Mouse (Mus musculus) heart, embryonic 10.5 days (tissue): Measurements from ENCODE around the gene Cbx7. TPM values are rescaled to one million over a fixed set of nuclear protein-coding genes. Genes with fewer than 3 reads are reported as not detected.

Source experiments
- DNase-seq: peaks from one replicate; pipeline ENCODE4 v3.0.0-alpha.2; 2017; ENCODE audit warnings: low spot score
- H3K27ac ChIP-seq: fragments of 300-500 bp; sonication (generic); 2 replicates; pipeline ENCODE4 v1.5.1; 2016; ENCODE audit warnings: mild to moderate bottlenecking
- H3K27me3 ChIP-seq: fragments of 300-500 bp; sonication (generic); 2 replicates; pipeline ENCODE4 v1.6.1; 2016; ENCODE audit warnings: mild to moderate bottlenecking; ENCODE audit not compliant: poor library complexity, insufficient read depth, severe bottlenecking
- H3K36me3 ChIP-seq: fragments of 300-500 bp; sonication (generic); 2 replicates; pipeline ENCODE4 v1.6.1; 2016; ENCODE audit warnings: mild to moderate bottlenecking, moderate library complexity
- H3K4me1 ChIP-seq: fragments of 300-500 bp; sonication (generic); 2 replicates; pipeline ENCODE4 v1.6.1; 2016; ENCODE audit warnings: mild to moderate bottlenecking
- H3K4me3 ChIP-seq: fragments of 300-500 bp; sonication (generic); 2 replicates; pipeline ENCODE4 v1.5.1; 2016; ENCODE audit warnings: mild to moderate bottlenecking, moderate library complexity
- H3K9me3 ChIP-seq: fragments of 300-500 bp; sonication (generic); 2 replicates; pipeline ENCODE4 v1.6.1; 2016; ENCODE audit warnings: mild to moderate bottlenecking, moderate library complexity
- WGBS: fragments of 180-500 bp; shearing (Covaris S2); methylation state at CpG from one replicate; pipeline ENCODE4 v1.1.7; 2016; 5-methylcytosine and 5-hydroxymethylcytosine counted together
- polyA plus RNA-seq: library from polyadenylated mRNA; unstranded; fragments of >200 nt; fragmentation: Nextera tagmentation; extraction: Ambion mirVana; gene quantifications from 2 replicates; pipeline ENCODE4 v1.2.1, GENCODE M21; 2016

The Cbx7 gene
- polyA plus RNA-seq, 1 experiment from 2014 or later = 0.82 TPM

DNA sequence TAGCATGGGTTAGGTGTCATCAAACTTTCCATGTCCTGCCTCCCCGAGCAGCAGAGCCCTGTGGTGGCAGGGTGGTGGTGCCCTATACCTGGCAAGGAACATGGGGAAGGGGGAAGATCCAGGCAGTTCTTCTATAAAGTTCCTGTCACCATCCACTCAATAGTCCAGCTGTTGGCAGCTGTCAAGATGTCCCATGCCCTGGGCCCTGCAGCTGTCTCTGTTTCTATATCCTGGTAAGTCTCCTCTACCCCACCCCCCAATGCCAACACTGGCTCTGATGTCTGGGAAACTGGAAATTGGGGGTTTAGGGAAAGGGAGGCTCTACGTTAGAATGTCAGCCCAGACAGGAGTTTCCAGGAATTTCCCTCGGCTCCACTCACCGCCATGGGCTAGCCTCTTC is 23.6 kb upstream of the Cbx7 start:
- no peak overlapping the region for H3K27ac ChIP-seq
- no peaks in the 10 kb centered on the region for H3K36me3 ChIP-seq
- no peaks in the 10 kb centered on the region for H3K9me3 ChIP-seq
- no peak for DNase-seq
- H3K4me1 ChIP-seq = peaks cover 9% of the 10 kb centered on the region; the same call in 1 of the 2 replicates
- 76% methylated on average over 4 of the region's 4 CpGs for WGBS
- peaks cover 23% of the 10 kb centered on the region for H3K27me3 ChIP-seq
- H3K4me3 ChIP-seq = no peak overlapping the region

GRCm38 (mm10) chr15:79986182-79986581 is 15.3 kb upstream of the Cbx7 start:
- Histone ChIP-seq H3K4me3 (no peak overlapping the region), H3K4me1 (peaks cover 18% of the 10 kb centered on the region), H3K9me3 (no peaks in the 10 kb centered on the region), H3K27ac (no peak overlapping the region), H3K27me3 (peaks cover 18% of the 10 kb centered on the region), H3K36me3 (no peaks in the 10 kb centered on the region)
- no peak for DNase-seq
- WGBS = 71% methylated on average over 8 of the region's 8 CpGs

DNA sequence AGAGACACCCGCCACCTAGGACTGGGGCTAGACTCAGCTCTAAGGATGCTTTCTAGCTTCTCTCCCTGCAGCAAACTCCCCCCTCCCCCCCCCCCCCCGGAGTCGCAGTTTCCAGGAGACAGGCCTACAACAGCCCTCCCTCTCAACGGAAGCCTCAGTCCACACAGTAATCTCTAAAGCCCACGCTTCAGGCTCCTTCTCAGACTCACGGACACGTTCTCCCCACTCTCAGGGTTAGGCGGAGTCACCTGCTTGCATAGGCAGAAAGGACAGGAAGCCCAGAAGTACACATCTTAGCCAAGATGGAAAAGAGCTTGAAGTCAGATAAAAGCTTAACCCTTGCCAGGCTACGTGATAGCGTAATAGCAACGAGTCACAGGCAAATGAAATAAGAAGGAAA is 14.6 kb upstream of the Cbx7 start:
- Histone ChIP-seq H3K27ac (no peak overlapping the region), H3K4me1 (peaks cover 23% of the 10 kb centered on the region), H3K4me3 (no peak overlapping the region), H3K9me3 (no peaks in the 10 kb centered on the region), H3K27me3 (peaks cover 19% of the 10 kb centered on the region), H3K36me3 (no peaks in the 10 kb centered on the region)
- DNase-seq = no peak
- 49% methylated on average over 11 of the region's 11 CpGs for WGBS

DNA sequence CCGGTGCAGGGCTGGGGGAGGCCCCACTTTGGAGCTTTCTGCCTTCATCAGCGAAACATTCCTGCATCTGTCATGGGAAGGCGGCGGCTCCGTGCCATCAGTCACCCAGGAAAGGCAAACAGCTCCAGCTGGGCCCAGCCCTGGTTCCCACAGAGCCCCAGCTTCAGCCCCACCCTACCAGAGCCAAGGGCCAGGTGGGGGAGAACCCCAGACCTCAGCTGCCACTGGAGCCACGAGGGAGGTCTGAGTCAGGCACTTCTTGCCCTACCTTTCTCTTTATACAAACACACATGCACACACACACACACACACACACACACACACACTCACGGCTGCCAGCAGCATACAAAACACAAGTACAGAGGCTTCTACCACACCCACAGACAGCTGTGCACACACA is 13.2 kb upstream of the Cbx7 start:
- Histone ChIP-seq H3K4me3 (no peak overlapping the region), H3K27me3 (peaks cover 17% of the 10 kb centered on the region), H3K9me3 (no peaks in the 10 kb centered on the region), H3K36me3 (no peaks in the 10 kb centered on the region), H3K4me1 (peaks cover 23% of the 10 kb centered on the region), H3K27ac (peak overlapping the region; percentile 42; the same call in 1 of the 2 replicates)
- no peak for DNase-seq
- WGBS = 44% methylated on average over 7 of the region's 7 CpGs

DNA sequence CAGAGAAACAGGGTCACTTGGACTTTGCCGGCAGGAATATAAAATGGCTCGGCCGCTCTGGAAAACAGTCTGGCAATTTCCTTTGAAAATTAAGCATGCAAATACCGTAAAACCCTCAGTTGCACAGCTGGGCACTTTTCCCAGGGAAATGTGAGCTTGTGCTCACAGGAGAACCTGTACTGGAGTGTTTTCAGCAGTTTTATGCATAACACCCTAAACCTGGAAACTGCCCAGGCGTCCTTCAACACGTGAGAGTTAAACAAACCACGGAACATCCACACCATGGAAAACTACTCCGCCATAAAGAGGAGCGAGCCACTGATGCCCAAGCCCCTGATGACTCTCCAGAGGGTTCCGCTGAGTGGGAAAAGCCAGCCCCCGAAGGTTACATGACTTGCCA is 9.8 kb upstream of the Cbx7 start:
- no peak overlapping the region for H3K27ac ChIP-seq
- H3K4me1 ChIP-seq = peaks cover 20% of the 10 kb centered on the region
- H3K36me3 ChIP-seq = no peaks in the 10 kb centered on the region
- H3K9me3 ChIP-seq = no peaks in the 10 kb centered on the region
- no peak overlapping the region for H3K4me3 ChIP-seq
- H3K27me3 ChIP-seq = peaks cover 17% of the 10 kb centered on the region
- DNase-seq = no peak
- WGBS = 69% methylated on average over 11 of the region's 11 CpGs

DNA sequence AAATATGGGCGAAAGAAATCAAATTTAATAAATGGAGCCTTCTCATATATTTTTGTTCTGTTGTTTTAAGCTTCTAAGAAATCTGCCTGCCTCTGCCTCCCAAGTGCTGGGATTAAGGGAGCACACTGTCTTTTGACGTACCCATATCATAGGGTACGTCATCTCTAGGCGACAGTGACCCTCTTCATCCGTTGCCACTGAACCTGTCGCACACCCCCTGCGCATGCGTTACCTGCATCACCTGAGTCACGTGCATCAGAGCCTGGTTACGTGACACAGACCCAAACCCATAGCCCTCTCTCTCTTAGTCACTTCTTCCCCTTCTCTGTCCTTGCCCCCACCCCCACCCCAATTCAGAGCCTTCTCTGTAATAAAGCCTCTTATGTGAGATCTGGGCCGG is 1.3 kb upstream of the Cbx7 start:
- no peak for DNase-seq
- Histone ChIP-seq H3K36me3 (no peaks in the 10 kb centered on the region), H3K4me1 (no peaks in the 10 kb centered on the region), H3K4me3 (no peak overlapping the region), H3K27ac (no peak overlapping the region), H3K27me3 (no peaks in the 10 kb centered on the region), H3K9me3 (no peaks in the 10 kb centered on the region)
- WGBS = 91% methylated on average over 11 of the region's 11 CpGs

DNA sequence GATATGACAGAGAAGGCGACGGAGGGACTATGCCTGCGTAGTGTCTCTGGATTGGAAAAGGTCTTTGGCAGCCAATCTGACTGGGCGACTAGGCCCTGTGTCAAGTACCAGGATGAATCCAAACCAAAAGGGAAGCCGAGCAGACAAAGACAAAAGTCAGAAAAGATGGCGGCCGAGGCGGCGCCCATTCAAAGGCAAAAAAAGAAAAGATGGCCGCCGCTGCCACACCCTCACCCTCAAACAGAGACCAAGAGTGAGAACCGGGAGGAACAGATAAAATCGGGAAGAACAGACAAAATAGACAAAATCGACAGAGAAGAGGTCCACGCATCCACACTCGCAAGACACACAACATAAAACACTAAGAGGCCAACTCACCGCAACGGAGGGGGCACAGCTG is 428 bp downstream of the Cbx7 start:
- H3K4me3 ChIP-seq = no peak overlapping the region
- H3K27ac ChIP-seq = no peak overlapping the region
- no peaks in the 10 kb centered on the region for H3K9me3 ChIP-seq
- 92% methylated on average over 18 of the region's 18 CpGs for WGBS
- H3K4me1 ChIP-seq = no peaks in the 10 kb centered on the region
- H3K36me3 ChIP-seq = no peaks in the 10 kb centered on the region
- DNase-seq = no peak
- H3K27me3 ChIP-seq = no peaks in the 10 kb centered on the region

GRCm38 (mm10) chr15:79967346-79967745 is 3.6 kb downstream of the Cbx7 start:
- no peak overlapping the region for H3K4me3 ChIP-seq
- no peaks in the 10 kb centered on the region for H3K9me3 ChIP-seq
- H3K27ac ChIP-seq = no peak overlapping the region
- H3K36me3 ChIP-seq = no peaks in the 10 kb centered on the region
- H3K27me3 ChIP-seq = no peaks in the 10 kb centered on the region
- DNase-seq = no peak
- 79% methylated on average over 6 of the region's 6 CpGs for WGBS
- H3K4me1 ChIP-seq = no peaks in the 10 kb centered on the region

- no peaks in the 10 kb centered on the region for H3K36me3 ChIP-seq
- H3K27ac ChIP-seq = no peak overlapping the region
- DNase-seq = no peak
- H3K9me3 ChIP-seq = no peaks in the 10 kb centered on the region
- H3K27me3 ChIP-seq = no peaks in the 10 kb centered on the region
- H3K4me1 ChIP-seq = peaks cover 7% of the 10 kb centered on the region; the same call in 1 of the 2 replicates
- WGBS = 87% methylated on average over 7 of the region's 7 CpGs
- H3K4me3 ChIP-seq = no peak overlapping the region
Measured at GRCm38 (mm10) chr15:79964376-79964775, 6.5 kb downstream of the Cbx7 start.

DNA sequence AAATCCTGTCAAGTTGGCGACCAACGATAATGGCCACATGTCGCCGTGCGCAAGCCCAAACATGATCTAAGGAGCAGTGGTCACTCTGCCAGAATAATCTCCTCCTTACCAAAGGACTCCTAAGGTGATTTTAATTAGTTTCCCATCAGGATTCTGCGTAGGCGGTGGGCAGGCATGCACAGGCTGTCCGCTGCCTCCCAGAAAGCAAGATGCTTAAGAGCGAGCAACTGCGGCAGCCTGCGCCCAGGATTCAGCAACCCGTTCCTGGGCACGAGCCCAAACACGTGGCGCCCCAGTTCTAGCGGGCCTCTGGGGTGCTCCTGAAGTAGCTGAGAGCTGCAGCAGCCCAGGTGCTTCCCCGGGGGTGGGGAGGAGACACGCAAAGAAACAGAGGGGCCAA is 8.3 kb downstream of the Cbx7 start:
- H3K36me3 ChIP-seq = no peaks in the 10 kb centered on the region
- H3K4me1 ChIP-seq = peaks cover 7% of the 10 kb centered on the region; the same call in 1 of the 2 replicates
- no peak overlapping the region for H3K4me3 ChIP-seq
- H3K27me3 ChIP-seq = peaks cover 2% of the 10 kb centered on the region; the same call in 1 of the 2 replicates
- H3K9me3 ChIP-seq = no peaks in the 10 kb centered on the region
- 87% methylated on average over 18 of the region's 18 CpGs for WGBS
- DNase-seq = no peak
- no peak overlapping the region for H3K27ac ChIP-seq

DNA sequence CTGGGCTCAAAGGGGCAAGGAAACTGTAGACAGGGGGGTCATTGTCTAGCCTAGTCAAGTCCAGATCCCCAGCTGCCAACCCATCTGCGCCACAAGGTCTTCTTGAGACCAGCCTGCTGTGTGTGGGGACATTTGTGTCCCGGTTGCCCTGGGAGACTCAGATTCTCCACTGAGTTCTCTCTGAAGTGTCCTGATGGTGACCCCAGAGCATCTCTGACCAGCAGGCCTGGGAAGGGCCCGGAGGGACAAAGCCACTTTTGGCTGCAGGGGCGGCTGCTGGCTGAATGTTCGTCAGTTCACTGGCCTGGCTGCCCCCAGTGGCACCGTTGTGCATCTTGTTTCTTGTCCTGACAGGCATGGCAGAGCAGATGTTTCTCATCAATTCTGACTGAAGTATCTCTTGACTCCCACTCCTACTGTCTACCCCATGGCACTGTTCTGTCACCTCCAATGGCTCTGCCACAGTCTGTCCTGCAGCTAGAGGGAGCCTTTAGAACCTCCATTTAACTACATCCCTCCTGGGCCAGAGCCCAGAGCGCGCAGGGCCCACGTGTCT is 9.5 kb downstream of the Cbx7 start:
- 55% methylated on average over 9 of the region's 9 CpGs for WGBS
- DNase-seq = no peak

GRCm38 (mm10) chr15:79958418-79958817 is 12.5 kb downstream of the Cbx7 start:
- no peaks in the 10 kb centered on the region for H3K36me3 ChIP-seq
- H3K27ac ChIP-seq = no peak overlapping the region
- 43% methylated on average over 3 of the region's 3 CpGs for WGBS
- H3K4me1 ChIP-seq = peaks cover 14% of the 10 kb centered on the region
- no peak overlapping the region for H3K4me3 ChIP-seq
- peaks cover 11% of the 10 kb centered on the region for H3K27me3 ChIP-seq
- no peaks in the 10 kb centered on the region for H3K9me3 ChIP-seq
- DNase-seq = no peak

More for the DNA sequence above, 9.5 kb downstream of the Cbx7 start:
- Histone ChIP-seq H3K27me3 (peaks cover 11% of the 10 kb centered on the region; the same call in 1 of the 2 replicates), H3K4me1 (peaks cover 7% of the 10 kb centered on the region; the same call in 1 of the 2 replicates), H3K27ac (no peak overlapping the region), H3K36me3 (no peaks in the 10 kb centered on the region), H3K9me3 (no peaks in the 10 kb centered on the region), H3K4me3 (no peak overlapping the region)

- H3K4me1 ChIP-seq = peaks cover 29% of the 10 kb centered on the region
- no peaks in the 10 kb centered on the region for H3K36me3 ChIP-seq
- no peak overlapping the region for H3K27ac ChIP-seq
- H3K4me3 ChIP-seq = no peak overlapping the region
- H3K9me3 ChIP-seq = no peaks in the 10 kb centered on the region
- WGBS = 76% methylated on average over 8 of the region's 8 CpGs
- DNase-seq = no peak
- peaks cover 11% of the 10 kb centered on the region for H3K27me3 ChIP-seq
Measured at GRCm38 (mm10) chr15:79956559-79956958, 14.4 kb downstream of the Cbx7 start.

GRCm38 (mm10) chr15:79953470-79953869 is 17.4 kb downstream of the Cbx7 start:
- Histone ChIP-seq H3K27me3 (peaks cover 11% of the 10 kb centered on the region), H3K27ac (0 out of 2 replicates have a peak overlapping the region, but pooled peaks have one; percentile 77), H3K4me1 (peaks cover 49% of the 10 kb centered on the region), H3K9me3 (no peaks in the 10 kb centered on the region), H3K36me3 (no peaks in the 10 kb centered on the region), H3K4me3 (no peak overlapping the region)
- DNase-seq = no peak
- 63% methylated on average over 7 of the region's 7 CpGs for WGBS
